Mouse (Mus musculus): ENCODE results near the gene Elmsan1.

DNA sequence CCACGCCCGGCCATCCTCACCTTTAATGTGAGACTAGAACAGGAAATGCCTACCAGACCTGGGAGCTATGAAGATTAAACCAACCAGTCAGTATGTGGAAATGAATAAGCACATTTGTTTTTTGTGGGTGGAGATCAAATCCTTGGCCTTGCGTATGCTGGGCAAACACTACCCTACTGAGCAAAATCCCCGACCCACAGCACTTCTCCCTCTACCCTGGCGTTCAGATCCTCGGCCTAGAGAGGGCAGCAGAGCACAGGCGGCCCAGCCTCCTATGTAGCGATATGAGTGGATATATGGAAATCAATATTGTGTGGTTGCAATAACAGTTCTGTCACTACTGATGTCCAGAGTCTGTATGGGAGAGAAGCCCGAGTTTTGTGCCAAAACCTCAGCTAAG, 55.5 kb downstream of the Elmsan1 start:
- TF ChIP-seq CTCF (IDR thresholded peaks at IDR 0.05; ENCODE audit: borderline replicate concordance, control insufficient read depth, extremely low read depth, insufficient read depth, low read length, poor library complexity) (peak; percentile 74; the same call in 1 of the 2 replicates), POLR2A (IDR thresholded peaks at IDR 0.05; ENCODE audit: control insufficient read depth, extremely low read depth, insufficient read depth, low read length, poor library complexity) (no peak)
